Mouse (Mus musculus): ENCODE measurements around the gene Gdap1l1. TPM values are rescaled to one million over a fixed set of nuclear protein-coding genes. Genes with fewer than 3 reads are reported as not detected.

Gdap1l1 gene
- total and polyA plus RNA-seq, 3 experiments, result 0.25 TPM; not detected in 2

GRCm38 (mm10) chr2:163417830-163418229 lies 20.4 kb upstream of the Gdap1l1 start:
- TF ChIP-seq POLR2A (IDR thresholded peaks at IDR 0.05; ENCODE audit: insufficient read depth, low read depth, low read length) (no peak), EP300 (IDR thresholded peaks at IDR 0.05; ENCODE audit: insufficient read depth, low read depth, low read length) (no peak), CTCF (IDR thresholded peaks at IDR 0.05) (no peak)
- H3K9ac ChIP-seq (ENCODE audit: low read depth, low read length), result no peak overlapping the region
- H3K27me3 ChIP-seq (ENCODE audit: control insufficient read depth, insufficient read depth, low read length), result no peaks in the 10 kb centered on the region
- intact Hi-C loops (cut with DNase I), result loop anchor here (10.0 kb wide), 2 partner anchors 213 to 483 kb away; partner anchors contain the start of genes Srsf6 and Tox2
- H3K4me1 ChIP-seq (ENCODE audit: control insufficient read depth, insufficient read depth, low read length), result peaks cover 8% of the 10 kb centered on the region
- H3K36me3 ChIP-seq (ENCODE audit: control insufficient read depth, insufficient read depth, low read length), result peaks cover 25% of the 10 kb centered on the region
- DNase-seq, result no peak
- H3K79me2 ChIP-seq (replicated peaks; ENCODE audit: control insufficient read depth, insufficient read depth, low read length), result peaks cover 3% of the 10 kb centered on the region; the same call in 1 of the 2 replicates
- peak overlapping the region; percentile 100 for H3K4me3 ChIP-seq
- H3K27ac ChIP-seq, result no peak overlapping the region

GRCm38 (mm10) chr2:163418841-163419345 lies 19.4 kb upstream of the Gdap1l1 start:
- TF ChIP-seq POLR2A (IDR thresholded peaks at IDR 0.05; ENCODE audit: insufficient read depth, low read depth, low read length) (no peak), EP300 (IDR thresholded peaks at IDR 0.05; ENCODE audit: insufficient read depth, low read depth, low read length) (no peak), CTCF (IDR thresholded peaks at IDR 0.05) (no peak)
- no peak for DNase-seq
- peaks cover 3% of the 10 kb centered on the region; the same call in 1 of the 2 replicates for H3K79me2 ChIP-seq (replicated peaks; ENCODE audit: control insufficient read depth, insufficient read depth, low read length)

GRCm38 (mm10) chr2:163419346-163420045 lies 18.8 kb upstream of the Gdap1l1 start:
- WGBS, result under 1% methylated on average over 62 of the region's 71 CpGs
- intact Hi-C loops (cut with DNase I), result loop anchor here (2.0 to 10.0 kb wide), 3 partner anchors 53 to 485 kb away; partner anchors contain the start of genes Fitm2, Srsf6 and Tox2

More at GRCm38 (mm10) chr2:163418841-163419345, 19.4 kb upstream of the Gdap1l1 start:
- H3K36me3 ChIP-seq (ENCODE audit: control insufficient read depth, insufficient read depth, low read length), result peaks cover 25% of the 10 kb centered on the region
- peak overlapping the region; percentile 86 for H3K9ac ChIP-seq (ENCODE audit: low read depth, low read length)
- intact Hi-C loops (cut with DNase I), result loop anchor here (10.0 kb wide), 2 partner anchors 214 to 484 kb away; partner anchors contain the start of genes Srsf6 and Tox2
- H3K27me3 ChIP-seq (ENCODE audit: control insufficient read depth, insufficient read depth, low read length), result no peaks in the 10 kb centered on the region
- peak overlapping the region; percentile 95 for H3K27ac ChIP-seq
- WGBS, result under 1% methylated on average over 45 of the region's 50 CpGs
- peaks cover 8% of the 10 kb centered on the region for H3K4me1 ChIP-seq (ENCODE audit: control insufficient read depth, insufficient read depth, low read length)
- peak overlapping the region; percentile 100 for H3K4me3 ChIP-seq

GRCm38 (mm10) chr2:163420366-163420886 lies 17.9 kb upstream of the Gdap1l1 start:
- Histone ChIP-seq H3K27me3 (ENCODE audit: control insufficient read depth, insufficient read depth, low read length) (no peaks in the 10 kb centered on the region), H3K27ac (peak overlapping the region; percentile 91), H3K79me2 (replicated peaks; ENCODE audit: control insufficient read depth, insufficient read depth, low read length) (peaks cover 3% of the 10 kb centered on the region; the same call in 1 of the 2 replicates), H3K4me3 (peak overlapping the region; percentile 95), H3K4me1 (ENCODE audit: control insufficient read depth, insufficient read depth, low read length) (peaks cover 8% of the 10 kb centered on the region), H3K9ac (ENCODE audit: low read depth, low read length) (peak overlapping the region; percentile 43), H3K36me3 (ENCODE audit: control insufficient read depth, insufficient read depth, low read length) (peaks cover 14% of the 10 kb centered on the region)
- DNase-seq, result peak in 1 of 2 experiments; percentile 11
- intact Hi-C loops (cut with DNase I), result loop anchor here (2.0 kb wide), 1 partner anchor 52 kb away; the partner anchor contains the start of gene Fitm2
- TF ChIP-seq EP300 (IDR thresholded peaks at IDR 0.05; ENCODE audit: insufficient read depth, low read depth, low read length), result no peak
- TF ChIP-seq POLR2A (IDR thresholded peaks at IDR 0.05; ENCODE audit: insufficient read depth, low read depth, low read length), result no peak
- TF ChIP-seq CTCF (IDR thresholded peaks at IDR 0.05), result no peak
- WGBS, result 8% methylated on average over 10 of the region's 10 CpGs

More at GRCm38 (mm10) chr2:163419346-163420045, 18.8 kb upstream of the Gdap1l1 start:
- peaks cover 8% of the 10 kb centered on the region for H3K4me1 ChIP-seq (ENCODE audit: control insufficient read depth, insufficient read depth, low read length)
- H3K36me3 ChIP-seq (ENCODE audit: control insufficient read depth, insufficient read depth, low read length), result peaks cover 20% of the 10 kb centered on the region
- peaks cover 3% of the 10 kb centered on the region; the same call in 1 of the 2 replicates for H3K79me2 ChIP-seq (replicated peaks; ENCODE audit: control insufficient read depth, insufficient read depth, low read length)
- H3K4me3 ChIP-seq, result peak overlapping the region; percentile 100
- peak overlapping the region; percentile 95 for H3K27ac ChIP-seq
- peak; percentile 99 to 100 for DNase-seq
- H3K27me3 ChIP-seq (ENCODE audit: control insufficient read depth, insufficient read depth, low read length), result no peaks in the 10 kb centered on the region
- TF ChIP-seq EP300 (IDR thresholded peaks at IDR 0.05; ENCODE audit: insufficient read depth, low read depth, low read length), result peak; percentile 58; the same call in 1 of the 2 replicates
- TF ChIP-seq POLR2A (IDR thresholded peaks at IDR 0.05; ENCODE audit: insufficient read depth, low read depth, low read length), result peak; percentile 97
- peak; percentile 65 for TF ChIP-seq CTCF (IDR thresholded peaks at IDR 0.05)
- H3K9ac ChIP-seq (ENCODE audit: low read depth, low read length), result peak overlapping the region; percentile 86

- Histone ChIP-seq H3K4me3 (no peak overlapping the region), H3K9ac (ENCODE audit: low read depth, low read length) (no peak overlapping the region), H3K79me2 (replicated peaks; ENCODE audit: control insufficient read depth, insufficient read depth, low read length) (peaks cover 3% of the 10 kb centered on the region; the same call in 1 of the 2 replicates), H3K27me3 (ENCODE audit: control insufficient read depth, insufficient read depth, low read length) (no peaks in the 10 kb centered on the region), H3K36me3 (ENCODE audit: control insufficient read depth, insufficient read depth, low read length) (peaks cover 6% of the 10 kb centered on the region; the same call in 1 of the 2 replicates), H3K4me1 (ENCODE audit: control insufficient read depth, insufficient read depth, low read length) (peaks cover 5% of the 10 kb centered on the region), H3K27ac (no peak overlapping the region)
- WGBS, result 56% methylated on average over 9 of the region's 9 CpGs
- TF ChIP-seq POLR2A (IDR thresholded peaks at IDR 0.05; ENCODE audit: insufficient read depth, low read depth, low read length) (no peak), EP300 (IDR thresholded peaks at IDR 0.05; ENCODE audit: insufficient read depth, low read depth, low read length) (no peak), CTCF (IDR thresholded peaks at IDR 0.05) (no peak)
- DNase-seq, result no peak
- intact Hi-C loops (cut with DNase I), result no loop called here
Measured at GRCm38 (mm10) chr2:163422895-163423660, 15.2 kb upstream of the Gdap1l1 start.

Data from heart, adult 2 months (tissue).